Mouse (Mus musculus): ENCODE measurements around the gene Serpina7. TPM values are rescaled to one million over a fixed set of nuclear protein-coding genes. Genes with fewer than 3 reads are reported as not detected.

Serpina7 gene
- polyA plus RNA-seq (2015; fragmentation: Nextera tagmentation; extraction: Ambion mirVana): 0.13 TPM in 1 of 2 replicates, not detected in the other

DNA sequence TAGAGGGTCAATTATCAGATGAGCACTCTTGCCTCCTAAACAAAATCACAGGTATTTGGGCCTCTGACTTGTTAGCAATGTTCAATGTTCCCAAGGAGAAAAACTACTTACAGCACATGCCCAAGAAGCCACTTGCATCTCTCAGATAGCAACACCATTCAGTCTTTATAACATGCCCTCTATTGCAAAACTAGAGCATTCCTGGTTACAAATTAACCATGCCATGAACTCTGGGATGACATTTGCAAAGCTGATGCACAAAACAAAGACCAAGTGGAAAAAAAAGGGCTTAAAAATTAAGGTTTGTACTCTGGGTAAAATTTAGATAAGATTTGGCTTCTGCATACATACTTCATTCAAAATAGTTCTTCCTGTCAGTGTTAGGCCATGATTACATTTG is at the start of gene Serpina7:
Serpina7 (minus strand) TSS at position 160 of the 400 bp plus-strand sequence.
- ATAC-seq (ENCODE audit: low FRiP score, low read depth): no peak
- Histone ChIP-seq H3K4me1 (no peaks in the 10 kb centered on the region), H3K9ac (no peak within 1 kb of the TSS), H3K4me2 (replicated peaks) (no peak within 1 kb of the TSS), H3K27ac (no peak within 1 kb of the TSS), H3K36me3 (no peaks in the 10 kb centered on the region), H3K27me3 (peaks cover 4% of the 10 kb centered on the region; the same call in 1 of the 2 replicates), H3K9me3 (no peaks in the 10 kb centered on the region), H3K4me3 (no peak within 1 kb of the TSS)

DNA sequence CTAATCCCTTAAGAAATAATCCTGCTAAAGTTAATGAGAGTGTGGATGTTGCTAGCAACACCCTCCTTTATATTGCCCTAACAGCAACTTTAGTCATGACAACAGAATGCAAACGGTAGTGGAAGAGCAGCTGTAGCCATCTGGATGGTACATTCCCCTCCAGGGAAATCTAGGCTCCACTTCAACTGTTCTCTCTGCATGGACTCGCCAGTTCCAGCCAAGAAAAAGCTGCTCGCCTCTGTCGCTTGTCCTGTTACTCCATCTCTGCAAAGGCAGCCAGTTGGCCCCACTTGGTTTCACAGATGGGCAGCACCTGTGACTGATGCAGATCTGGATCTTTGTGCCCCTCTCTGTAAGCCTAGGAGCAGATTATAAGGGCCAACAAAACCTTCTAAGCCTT is 49.0 kb upstream of the Serpina7 start:
- H3K4me2 ChIP-seq (replicated peaks): no peak overlapping the region
- ATAC-seq (ENCODE audit: low FRiP score, low read depth): no peak
- no peak overlapping the region for H3K9ac ChIP-seq
- H3K4me3 ChIP-seq: no peak overlapping the region
- no peaks in the 10 kb centered on the region for H3K36me3 ChIP-seq
- WGBS: 37% methylated on average over 4 of the region's 4 CpGs
- peaks cover 3% of the 10 kb centered on the region; the same call in 1 of the 2 replicates for H3K27me3 ChIP-seq
- H3K9me3 ChIP-seq: no peaks in the 10 kb centered on the region
- no peaks in the 10 kb centered on the region for H3K4me1 ChIP-seq
- H3K27ac ChIP-seq: no peak overlapping the region

DNA sequence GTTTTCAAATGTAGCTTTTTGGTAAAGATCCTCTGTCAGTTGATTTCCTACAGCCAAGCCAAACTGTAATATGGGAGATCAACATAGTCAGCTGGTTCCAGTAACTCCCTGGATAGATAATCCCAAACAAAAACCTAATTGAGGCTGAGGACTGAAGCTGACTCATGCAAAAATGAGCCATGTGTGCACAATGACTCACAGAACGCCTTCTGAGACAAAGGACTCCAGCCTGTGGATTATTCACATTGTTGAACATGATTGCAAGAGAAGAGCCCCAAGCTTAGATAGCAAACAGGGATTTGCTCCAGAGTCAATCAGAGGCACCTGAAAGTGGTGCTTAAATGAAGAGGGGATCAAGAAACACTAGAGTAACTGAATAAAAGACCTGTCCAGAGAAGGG is 12.2 kb upstream of the Serpina7 start:
- Histone ChIP-seq H3K27ac (no peak overlapping the region), H3K36me3 (no peaks in the 10 kb centered on the region), H3K4me2 (replicated peaks) (no peak overlapping the region), H3K27me3 (no peaks in the 10 kb centered on the region), H3K9me3 (no peaks in the 10 kb centered on the region), H3K4me3 (no peak overlapping the region), H3K9ac (no peak overlapping the region), H3K4me1 (no peaks in the 10 kb centered on the region)
- ATAC-seq (ENCODE audit: low FRiP score, low read depth): no peak
- WGBS: 70% methylated on average over 1 of the region's 1 CpGs

DNA sequence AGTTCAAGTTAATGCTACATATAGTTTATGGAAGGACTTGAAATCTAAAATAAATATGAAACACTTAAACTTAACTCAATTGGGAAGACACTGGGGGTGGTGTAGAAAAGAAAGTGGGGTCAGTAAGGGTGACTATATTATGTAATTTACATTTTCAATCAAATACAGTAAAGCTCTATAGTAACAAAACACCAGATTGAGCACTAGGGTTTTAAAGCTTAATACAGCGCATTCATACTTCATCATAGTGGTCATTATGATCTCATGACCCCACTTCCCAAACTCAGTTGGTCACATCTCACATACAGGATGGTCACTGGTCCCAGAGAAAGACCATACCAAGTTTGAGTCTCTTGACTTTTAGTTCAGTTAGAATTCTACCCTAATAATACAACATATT is 907 bp upstream of the Serpina7 start, which contains the start of gene 4930513O06Rik:
4930513O06Rik (plus strand) TSS at position 301 of the 400 bp plus-strand sequence.
- 91% methylated on average over 1 of the region's 1 CpGs for WGBS
- Histone ChIP-seq H3K9ac (no peak within 1 kb of the TSS), H3K4me2 (replicated peaks) (no peak within 1 kb of the TSS), H3K9me3 (no peaks in the 10 kb centered on the region), H3K27ac (no peak within 1 kb of the TSS), H3K36me3 (no peaks in the 10 kb centered on the region), H3K4me3 (no peak within 1 kb of the TSS), H3K27me3 (peaks cover 6% of the 10 kb centered on the region; the same call in 1 of the 2 replicates), H3K4me1 (no peaks in the 10 kb centered on the region)
- no peak for ATAC-seq (ENCODE audit: low FRiP score, low read depth)

DNA sequence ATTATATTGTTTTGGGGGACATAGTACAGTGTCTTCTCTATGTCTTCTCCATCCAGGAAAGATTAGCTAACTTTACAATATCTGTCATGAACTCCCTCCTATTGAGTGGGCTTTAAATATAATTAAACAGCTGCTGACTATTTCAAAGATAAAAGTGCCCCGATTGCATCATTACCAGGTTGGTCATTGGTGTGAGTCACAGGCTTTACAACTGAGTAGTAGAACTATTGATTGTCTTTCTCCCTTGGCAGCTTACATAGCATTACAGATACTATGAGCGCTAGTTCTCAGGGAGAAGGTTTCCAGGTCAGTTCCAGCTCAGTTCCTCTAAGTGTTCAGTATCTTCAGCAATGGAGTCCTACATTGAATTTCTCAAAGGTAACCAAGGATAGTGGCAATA is 6.5 kb downstream of the Serpina7 start:
- no peak for ATAC-seq (ENCODE audit: low FRiP score, low read depth)
- 89% methylated on average over 2 of the region's 2 CpGs for WGBS
- no peaks in the 10 kb centered on the region for H3K36me3 ChIP-seq

DNA sequence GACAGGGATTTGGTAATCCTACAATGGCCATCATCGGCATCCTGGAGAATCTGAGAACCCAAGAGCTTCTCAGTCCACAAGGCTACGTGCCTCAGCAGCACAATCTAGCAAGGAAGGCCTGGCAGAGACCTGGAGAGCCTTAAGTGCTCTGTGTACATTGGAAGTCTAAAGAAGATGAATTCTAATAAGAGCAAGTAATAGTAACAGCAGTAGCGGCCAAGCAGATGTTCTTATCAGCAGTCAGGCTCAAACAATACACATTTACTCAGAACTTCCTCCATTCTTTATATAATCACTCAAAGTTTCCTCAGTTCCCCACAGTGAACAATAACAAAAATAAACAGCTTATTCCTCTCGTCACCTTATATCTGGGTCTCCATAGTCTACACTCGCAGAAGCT is 21.0 kb downstream of the Serpina7 start:
- no peaks in the 10 kb centered on the region for H3K4me1 ChIP-seq
- H3K36me3 ChIP-seq: no peaks in the 10 kb centered on the region
- 84% methylated on average over 5 of the region's 5 CpGs for whole genome bisulfite sequencing
- no peak overlapping the region for H3K27ac ChIP-seq
- H3K4me3 ChIP-seq: no peak overlapping the region
- no peaks in the 10 kb centered on the region for H3K27me3 ChIP-seq
- no peak overlapping the region for H3K4me2 ChIP-seq (replicated peaks)
- H3K9me3 ChIP-seq: no peaks in the 10 kb centered on the region
- no peak overlapping the region for H3K9ac ChIP-seq
- ATAC-seq (ENCODE audit: low FRiP score, low read depth): no peak

More for the DNA sequence above, 6.5 kb downstream of the Serpina7 start:
- Histone ChIP-seq H3K4me1 (no peaks in the 10 kb centered on the region), H3K27ac (no peak overlapping the region), H3K4me3 (no peak overlapping the region), H3K4me2 (replicated peaks) (no peak overlapping the region), H3K9me3 (no peaks in the 10 kb centered on the region), H3K9ac (no peak overlapping the region), H3K27me3 (no peaks in the 10 kb centered on the region; the same call in 1 of the 2 replicates)

DNA sequence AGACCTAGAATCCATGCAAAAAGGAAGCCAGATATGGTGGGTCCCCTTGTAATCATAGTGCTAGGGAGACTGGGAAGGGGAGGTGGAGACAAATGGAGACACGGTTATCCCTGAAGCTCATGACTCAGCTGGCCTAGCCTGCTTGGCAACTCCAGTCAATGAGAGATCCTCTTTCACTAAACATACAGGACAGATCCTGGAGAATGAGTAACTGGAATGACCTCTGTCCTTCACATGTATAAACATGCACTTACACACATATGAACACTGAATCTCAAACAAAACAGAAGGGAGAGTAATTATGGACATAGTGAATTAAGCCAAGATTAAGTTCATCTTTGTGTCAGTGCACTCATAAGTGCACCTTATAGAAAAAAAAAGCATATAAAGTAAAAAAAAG is 31.9 kb downstream of the Serpina7 start:
- H3K9me3 ChIP-seq: no peaks in the 10 kb centered on the region
- H3K27me3 ChIP-seq: no peaks in the 10 kb centered on the region; the same call in 1 of the 2 replicates
- no peak overlapping the region for H3K27ac ChIP-seq
- H3K4me3 ChIP-seq: no peak overlapping the region
- H3K9ac ChIP-seq: no peak overlapping the region
- no peak overlapping the region for H3K4me2 ChIP-seq (replicated peaks)
- H3K36me3 ChIP-seq: no peaks in the 10 kb centered on the region
- no peaks in the 10 kb centered on the region for H3K4me1 ChIP-seq
- no peak for ATAC-seq (ENCODE audit: low FRiP score, low read depth)
- 89% methylated on average over 1 of the region's 1 CpGs for WGBS

DNA sequence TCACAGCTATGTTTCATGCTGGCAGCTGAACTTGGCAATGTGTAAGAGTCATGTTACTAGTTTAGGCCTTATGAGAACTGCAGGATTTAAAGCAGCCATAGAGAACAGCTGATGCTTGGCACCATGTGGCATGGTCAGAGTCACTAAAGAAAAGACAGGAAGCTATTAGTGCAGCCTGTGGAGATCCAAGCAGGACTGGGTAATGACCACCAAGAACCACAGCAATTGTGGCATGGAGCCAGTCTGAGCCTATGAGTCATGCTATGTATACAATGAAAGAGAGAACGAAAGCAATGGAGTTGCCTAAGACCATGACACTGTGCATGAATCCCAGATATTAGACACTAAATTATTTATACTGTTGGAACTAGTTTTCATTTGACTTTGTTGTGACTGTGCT is 33.1 kb downstream of the Serpina7 start:
- no peaks in the 10 kb centered on the region for H3K36me3 ChIP-seq
- H3K9ac ChIP-seq: no peak overlapping the region
- no peak overlapping the region for H3K27ac ChIP-seq
- no peaks in the 10 kb centered on the region for H3K9me3 ChIP-seq
- no peak overlapping the region for H3K4me3 ChIP-seq
- peak; percentile 66; the same call in 1 of the 2 replicates for ATAC-seq (ENCODE audit: low FRiP score, low read depth)
- no peaks in the 10 kb centered on the region for H3K4me1 ChIP-seq
- WGBS: 69% methylated on average over 1 of the region's 1 CpGs
- no peak overlapping the region for H3K4me2 ChIP-seq (replicated peaks)
- H3K27me3 ChIP-seq: no peaks in the 10 kb centered on the region

DNA sequence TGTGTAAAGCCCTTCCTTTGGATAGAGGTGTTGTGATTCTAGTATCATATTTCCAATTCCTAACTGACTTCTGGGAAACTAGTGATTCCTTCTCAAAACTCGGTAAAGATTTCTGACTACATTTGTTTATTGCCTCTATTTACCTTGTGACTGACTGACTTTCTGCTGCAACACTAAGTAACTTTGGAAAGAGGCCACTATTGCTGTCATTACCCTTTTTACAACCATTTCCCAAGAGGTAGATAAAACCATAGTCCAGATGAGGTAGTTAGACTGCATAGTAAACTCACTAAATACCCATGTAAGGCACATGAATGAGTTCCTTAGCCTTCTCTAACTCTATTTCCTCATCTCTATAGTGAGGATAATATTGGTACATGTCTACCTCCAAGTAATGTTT is 43.9 kb downstream of the Serpina7 start:
- H3K27ac ChIP-seq: no peak overlapping the region
- no peaks in the 10 kb centered on the region for H3K36me3 ChIP-seq
- WGBS: 59% methylated on average over 1 of the region's 1 CpGs
- H3K4me2 ChIP-seq (replicated peaks): no peak overlapping the region
- H3K4me1 ChIP-seq: no peaks in the 10 kb centered on the region
- H3K27me3 ChIP-seq: no peaks in the 10 kb centered on the region
- H3K4me3 ChIP-seq: no peak overlapping the region
- no peak for ATAC-seq (ENCODE audit: low FRiP score, low read depth)
- H3K9me3 ChIP-seq: no peaks in the 10 kb centered on the region
- no peak overlapping the region for H3K9ac ChIP-seq

DNA sequence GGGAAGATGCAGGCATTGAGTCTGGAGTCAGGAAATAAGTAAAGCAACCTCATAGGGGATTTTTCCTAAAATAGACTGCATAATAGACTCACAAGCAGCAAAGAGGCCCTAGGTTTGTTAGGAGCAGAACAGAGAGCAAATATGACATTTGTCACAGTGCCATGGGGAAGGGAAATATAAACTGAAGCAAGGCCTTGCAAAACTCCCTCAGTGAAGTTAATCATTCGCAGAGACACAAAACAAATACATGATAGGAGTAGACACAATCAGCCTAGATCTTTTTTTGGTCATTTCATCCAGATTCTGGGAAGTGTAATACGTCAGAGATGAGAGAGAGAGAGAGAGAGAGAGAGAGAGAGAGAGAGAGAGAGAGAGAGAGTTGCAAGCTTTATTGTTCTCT is 45.7 kb downstream of the Serpina7 start:
- no peak for ATAC-seq (ENCODE audit: low FRiP score, low read depth)
- no peaks in the 10 kb centered on the region for H3K36me3 ChIP-seq
- no peak overlapping the region for H3K4me3 ChIP-seq
- no peaks in the 10 kb centered on the region for H3K27me3 ChIP-seq
- H3K27ac ChIP-seq: no peak overlapping the region
- H3K4me2 ChIP-seq (replicated peaks): no peak overlapping the region
- H3K9ac ChIP-seq: no peak overlapping the region
- no peaks in the 10 kb centered on the region for H3K4me1 ChIP-seq
- 83% methylated on average over 2 of the region's 2 CpGs for WGBS
- H3K9me3 ChIP-seq: no peaks in the 10 kb centered on the region

DNA sequence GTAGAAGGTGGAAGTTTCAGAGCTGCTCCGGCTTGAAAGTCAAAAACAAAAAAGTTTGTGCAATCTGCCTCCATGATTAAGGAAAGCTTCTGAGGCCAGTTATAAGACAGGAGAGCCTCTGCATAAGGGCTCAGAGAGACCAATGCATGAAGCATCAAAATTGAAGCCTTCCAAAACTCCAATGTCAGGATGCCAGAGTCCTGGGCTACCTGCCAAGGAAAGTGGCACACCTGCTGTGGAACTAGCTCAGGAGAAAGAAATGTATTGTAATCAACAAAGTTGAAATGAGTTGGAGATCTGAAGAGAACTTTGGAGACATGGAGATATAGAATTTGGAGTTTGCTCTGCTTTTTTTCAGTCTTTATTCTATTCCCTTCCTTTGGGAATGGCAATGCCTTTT is 47.4 kb downstream of the Serpina7 start:
- no peak overlapping the region for H3K9ac ChIP-seq
- H3K4me2 ChIP-seq (replicated peaks): no peak overlapping the region
- no peak overlapping the region for H3K4me3 ChIP-seq
- H3K9me3 ChIP-seq: no peaks in the 10 kb centered on the region
- no peaks in the 10 kb centered on the region for H3K36me3 ChIP-seq
- H3K27me3 ChIP-seq: no peaks in the 10 kb centered on the region
- no peaks in the 10 kb centered on the region for H3K4me1 ChIP-seq
- no peak for ATAC-seq (ENCODE audit: low FRiP score, low read depth)
- no peak overlapping the region for H3K27ac ChIP-seq
- WGBS: 97% methylated on average over 1 of the region's 1 CpGs
